Mouse (Mus musculus) G1E (cell line): ENCODE results near the gene Pou2f2.

Source experiments
- CTCF ChIP-seq: IDR thresholded peaks from 2 replicates; pipeline ENCODE4 v1.5.1; 2012; ENCODE audit warnings: low read depth, low read length, inconsistent platforms, mixed read lengths
- GATA1 ChIP-seq: IDR thresholded peaks from 2 replicates; pipeline ENCODE4 v1.6.1; 2012; ENCODE audit warnings: borderline replicate concordance, low read length, inconsistent platforms, mixed read lengths

GRCm38 (mm10) chr7:25076296-25076662 lies 103.2 kb downstream of the Pou2f2 start:
- no peak for TF ChIP-seq CTCF
- TF ChIP-seq GATA1 = no peak
